Mouse (Mus musculus): ENCODE measurements around the gene Helz2.

DNA sequence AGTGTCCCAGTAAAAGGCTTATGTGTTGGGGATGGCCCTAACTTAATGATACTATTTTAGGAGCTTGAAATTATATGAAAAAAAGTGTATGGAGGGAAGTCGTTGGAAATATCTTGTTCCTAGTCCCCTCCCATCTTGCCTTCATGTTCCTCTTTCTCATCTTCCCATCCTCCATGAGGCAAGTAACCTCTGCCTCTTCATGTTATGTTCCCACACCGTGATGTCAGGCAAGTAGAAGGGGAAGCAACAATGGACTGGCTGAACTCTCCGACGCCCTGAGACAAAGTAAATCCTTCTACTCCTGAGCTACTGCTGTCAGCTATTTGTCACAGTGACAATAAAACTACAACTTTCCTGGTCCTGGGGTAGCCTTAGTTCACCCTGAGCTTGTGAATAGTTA, 32.8 kb upstream of the Helz2 start:
- TF ChIP-seq CTCF (IDR thresholded peaks at IDR 0.05; ENCODE audit: control insufficient read depth, insufficient read depth, low read length) (no peak), POLR2A (IDR thresholded peaks at IDR 0.05; ENCODE audit: borderline replicate concordance, control insufficient read depth, low read depth, low read length) (no peak)

Data from bone marrow, adult 2 months (tissue).